Mouse (Mus musculus) hindbrain, embryonic 15.5 days (tissue): ENCODE data around the gene Scamp3. TPM values are rescaled to one million over a fixed set of nuclear protein-coding genes. Genes with fewer than 3 reads are reported as not detected.

Source experiments
- ATAC-seq: fragments of 200-750 bp; cut with Nextera tagmentation; 2 replicates; pipeline ENCODE4 v1.8.0; 2017; ENCODE audit warnings: low read depth, moderate number of reproducible peaks, moderate TSS enrichment; ENCODE audit not compliant: low FRiP score
- H3K27ac ChIP-seq: fragments of 300-500 bp; sonication (generic); replicated peaks from 2 replicates; pipeline ENCODE4 v1.5.1; 2015; ENCODE audit warnings: mild to moderate bottlenecking, inconsistent platforms
- H3K27me3 ChIP-seq: fragments of 300-500 bp; sonication (generic); 2 replicates; pipeline ENCODE4 v1.6.1; 2015; ENCODE audit warnings: control low read depth, inconsistent platforms
- H3K36me3 ChIP-seq: fragments of 300-500 bp; sonication (generic); 2 replicates; pipeline ENCODE4 v1.6.1; 2015; ENCODE audit warnings: control low read depth, inconsistent platforms
- H3K4me1 ChIP-seq: fragments of 300-500 bp; sonication (generic); replicated peaks from 2 replicates; pipeline ENCODE4 v1.6.1; 2015; ENCODE audit warnings: control low read depth, inconsistent platforms
- H3K4me2 ChIP-seq: fragments of 300-500 bp; sonication (generic); 2 replicates; pipeline ENCODE4 v1.6.1; 2015; ENCODE audit warnings: moderate library complexity, mild to moderate bottlenecking, inconsistent platforms
- H3K4me3 ChIP-seq: fragments of 300-500 bp; sonication (generic); 2 replicates; pipeline ENCODE4 v1.5.1; 2015; ENCODE audit warnings: mild to moderate bottlenecking, inconsistent platforms
- H3K9ac ChIP-seq: fragments of 300-500 bp; sonication (generic); 2 replicates; pipeline ENCODE4 v1.6.1; 2015; ENCODE audit warnings: inconsistent platforms
- H3K9me3 ChIP-seq: fragments of 300-500 bp; sonication (generic); 2 replicates; pipeline ENCODE4 v1.6.1; 2016; ENCODE audit warnings: control low read depth, inconsistent platforms
- WGBS: fragments of 180-500 bp; shearing (Covaris S2); methylation state at CpG from one replicate; pipeline ENCODE4 v1.1.7; 2015; 5-methylcytosine and 5-hydroxymethylcytosine counted together
- polyA plus RNA-seq: library from polyadenylated mRNA; unstranded; fragments of >200 nt; fragmentation: Nextera tagmentation; extraction: Ambion mirVana; gene quantifications from 2 replicates; pipeline ENCODE4 v1.2.1, GENCODE M21; 2015

Gene Scamp3
- polyA plus RNA-seq, 1 experiment from 2014 or later = 158 TPM

DNA sequence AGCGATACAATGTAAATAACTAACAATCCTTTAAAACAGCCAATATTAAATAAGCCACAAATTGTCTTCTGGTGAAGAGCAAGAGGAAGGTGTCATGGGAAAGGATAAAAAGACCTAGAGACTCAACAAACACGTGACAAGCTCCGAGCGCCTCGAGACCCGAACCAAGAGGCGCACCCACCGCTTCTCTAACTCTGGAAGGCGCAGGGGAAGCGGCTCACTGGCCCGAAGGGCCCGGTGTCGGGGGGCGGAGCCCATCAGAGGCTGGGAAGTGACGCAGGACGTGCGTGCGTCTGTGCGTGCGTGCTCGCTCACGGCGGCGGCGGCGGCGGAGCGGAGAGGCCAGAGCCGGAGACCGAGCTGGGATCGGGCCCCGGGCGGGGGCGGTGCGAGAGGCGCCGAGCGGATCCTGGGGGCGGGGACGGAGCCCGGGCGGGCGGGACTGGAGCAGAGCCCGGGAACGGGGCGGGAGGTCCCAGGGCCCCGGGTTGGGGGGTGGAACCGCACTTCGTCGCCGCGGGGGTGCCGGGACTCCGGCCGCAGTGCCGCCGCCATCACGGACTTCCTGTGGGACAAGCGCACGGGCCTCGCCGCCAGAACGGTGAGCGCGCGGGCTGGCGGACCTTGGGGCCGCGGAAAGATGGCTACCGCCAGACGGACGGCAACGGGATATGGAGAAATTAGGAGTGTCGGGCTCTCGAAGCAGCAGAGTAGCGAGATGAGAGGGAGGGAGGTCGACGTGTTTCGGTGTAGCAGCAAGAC, 12.6 kb upstream of the Scamp3 start, which contains the start of gene Clk2:
Gene Clk2, plus strand, starts transcription at position 290 of the 762 bp plus-strand sequence.
- no peaks in the 10 kb centered on the region for H3K9me3 ChIP-seq
- H3K4me2 ChIP-seq = peak within 1 kb of the TSS; percentile 64
- peaks cover 33% of the 10 kb centered on the region for H3K4me1 ChIP-seq
- H3K4me3 ChIP-seq = peak within 1 kb of the TSS; percentile 82
- under 1% methylated on average over 69 of the region's 79 CpGs for WGBS
- peaks cover 21% of the 10 kb centered on the region for H3K36me3 ChIP-seq
- peak; percentile 96 for ATAC-seq
- no peaks in the 10 kb centered on the region for H3K27me3 ChIP-seq
- peak within 1 kb of the TSS; percentile 89 for H3K9ac ChIP-seq
- peak within 1 kb of the TSS; percentile 93 for H3K27ac ChIP-seq

- H3K27me3 ChIP-seq = no peaks in the 10 kb centered on the region
- peak overlapping the region; percentile 93 for H3K27ac ChIP-seq
- H3K4me3 ChIP-seq = peak overlapping the region; percentile 82
- H3K9me3 ChIP-seq = no peaks in the 10 kb centered on the region
- 23% methylated on average over 12 of the region's 12 CpGs for WGBS
- ATAC-seq = no peak
- peak overlapping the region; percentile 89 for H3K9ac ChIP-seq
- peak overlapping the region; percentile 64 for H3K4me2 ChIP-seq
- peaks cover 28% of the 10 kb centered on the region for H3K4me1 ChIP-seq
- peaks cover 28% of the 10 kb centered on the region for H3K36me3 ChIP-seq
Observed at GRCm38 (mm10) chr3:89165268-89165870, 11.9 kb upstream of the Scamp3 start.

DNA sequence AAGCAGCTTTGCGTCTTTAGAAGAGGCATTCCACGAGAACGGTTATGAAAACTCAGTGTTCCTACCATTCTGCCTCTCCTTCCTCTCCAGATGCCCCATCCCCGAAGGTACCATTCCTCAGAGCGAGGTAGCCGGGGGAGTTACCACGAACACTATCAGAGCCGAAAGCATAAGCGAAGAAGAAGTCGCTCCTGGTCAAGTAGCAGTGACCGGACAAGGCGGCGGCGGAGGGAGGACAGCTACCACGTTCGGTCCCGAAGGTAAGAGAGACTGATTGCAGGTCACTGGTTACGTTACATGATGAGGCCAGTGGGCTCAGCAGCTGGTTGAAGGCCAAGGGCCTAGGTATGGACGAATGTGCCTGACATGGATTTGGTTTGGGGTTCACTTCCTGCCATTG, 10.3 kb upstream of the Scamp3 start:
- no peak overlapping the region for H3K9ac ChIP-seq
- H3K9me3 ChIP-seq = no peaks in the 10 kb centered on the region
- H3K27me3 ChIP-seq = no peaks in the 10 kb centered on the region
- ATAC-seq = no peak
- no peak overlapping the region for H3K4me3 ChIP-seq
- 96% methylated on average over 19 of the region's 19 CpGs for WGBS
- no peak overlapping the region for H3K4me2 ChIP-seq
- H3K27ac ChIP-seq = no peak overlapping the region
- peaks cover 27% of the 10 kb centered on the region for H3K4me1 ChIP-seq
- peaks cover 39% of the 10 kb centered on the region for H3K36me3 ChIP-seq

DNA sequence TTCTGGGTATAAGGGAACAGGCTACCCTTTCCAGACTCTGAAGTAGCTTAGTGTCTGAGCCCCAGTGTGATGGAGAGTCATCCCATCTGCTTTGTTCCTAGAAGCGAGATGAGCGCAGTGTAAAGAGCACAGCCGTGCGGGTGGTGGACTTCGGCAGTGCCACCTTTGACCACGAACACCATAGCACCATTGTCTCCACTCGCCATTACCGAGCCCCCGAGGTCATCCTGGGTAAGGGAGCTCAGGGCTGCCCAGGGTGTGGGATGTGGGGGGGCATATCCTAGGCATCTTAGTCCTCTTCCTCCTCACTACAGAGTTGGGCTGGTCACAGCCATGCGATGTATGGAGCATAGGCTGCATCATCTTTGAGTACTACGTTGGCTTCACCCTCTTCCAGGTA, 2.4 kb upstream of the Scamp3 start:
- ATAC-seq = no peak
- H3K9me3 ChIP-seq = no peaks in the 10 kb centered on the region
- WGBS = 92% methylated on average over 11 of the region's 11 CpGs
- H3K9ac ChIP-seq = no peak overlapping the region
- peaks cover 15% of the 10 kb centered on the region for H3K4me1 ChIP-seq
- no peak overlapping the region for H3K4me3 ChIP-seq
- peaks cover 72% of the 10 kb centered on the region for H3K36me3 ChIP-seq
- no peak overlapping the region for H3K4me2 ChIP-seq
- no peaks in the 10 kb centered on the region for H3K27me3 ChIP-seq
- H3K27ac ChIP-seq = no peak overlapping the region

DNA sequence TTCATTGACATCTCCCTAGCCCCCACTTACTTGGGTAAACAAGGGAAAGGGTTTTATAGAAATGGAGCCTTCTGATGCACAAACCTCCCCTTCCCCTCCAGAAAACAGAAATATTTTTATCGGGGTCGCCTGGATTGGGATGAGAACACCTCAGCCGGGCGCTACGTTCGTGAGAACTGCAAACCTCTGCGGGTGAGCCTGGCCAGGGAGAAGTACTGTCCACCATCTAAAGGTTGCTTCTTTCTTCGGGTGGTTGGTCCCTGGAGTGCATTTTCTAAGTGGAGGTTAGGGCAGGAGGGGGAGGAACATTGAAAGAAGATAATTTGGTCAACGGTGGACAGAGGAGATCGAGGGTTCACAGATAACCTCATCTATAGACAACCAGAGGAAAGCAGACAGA, 1.7 kb upstream of the Scamp3 start:
- Histone ChIP-seq H3K9ac (no peak overlapping the region), H3K27ac (no peak overlapping the region), H3K4me2 (no peak overlapping the region), H3K9me3 (no peaks in the 10 kb centered on the region), H3K4me3 (no peak overlapping the region), H3K27me3 (no peaks in the 10 kb centered on the region), H3K36me3 (peaks cover 72% of the 10 kb centered on the region), H3K4me1 (peaks cover 15% of the 10 kb centered on the region)
- no peak for ATAC-seq
- 91% methylated on average over 10 of the region's 10 CpGs for WGBS

DNA sequence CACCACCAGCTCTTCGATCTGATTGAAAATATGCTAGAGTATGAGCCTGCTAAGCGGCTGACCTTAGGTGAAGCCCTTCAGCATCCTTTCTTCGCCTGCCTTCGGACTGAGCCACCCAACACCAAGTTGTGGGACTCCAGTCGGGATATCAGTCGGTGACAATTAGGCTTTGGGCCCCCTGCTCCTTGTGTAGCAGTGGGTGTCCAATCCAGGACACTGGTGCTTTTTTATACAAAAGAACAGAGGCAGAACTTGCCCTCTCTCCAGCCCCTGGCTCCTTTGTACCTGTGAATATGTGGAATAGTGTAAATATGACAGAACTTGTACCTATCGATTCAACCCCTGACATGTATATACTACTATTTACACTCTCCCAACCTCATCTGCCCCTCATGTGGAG, 852 bp upstream of the Scamp3 start:
- ATAC-seq = no peak

DNA sequence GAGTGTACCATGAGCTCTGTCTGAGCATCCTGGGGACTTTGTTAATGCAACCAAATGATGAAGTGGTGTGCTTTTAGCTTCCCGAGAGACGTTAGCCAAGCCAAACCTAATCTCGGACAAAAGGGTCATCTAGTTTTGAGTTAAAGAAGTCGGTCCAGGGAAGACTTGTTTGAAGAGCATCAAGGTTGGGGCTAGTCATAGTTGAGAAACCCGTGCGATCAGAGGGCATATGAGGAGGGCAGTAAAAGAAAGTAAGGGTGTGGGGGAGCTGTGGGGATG, 773 bp downstream of the Scamp3 start:
- peaks cover 65% of the 10 kb centered on the region for H3K36me3 ChIP-seq
- WGBS = 12% methylated on average over 6 of the region's 6 CpGs
- peak overlapping the region; percentile 71 for H3K9ac ChIP-seq
- peak overlapping the region; percentile 78 for H3K4me2 ChIP-seq
- peaks cover 18% of the 10 kb centered on the region for H3K4me1 ChIP-seq
- no peaks in the 10 kb centered on the region for H3K9me3 ChIP-seq
- H3K4me3 ChIP-seq = peak overlapping the region; percentile 65
- ATAC-seq = no peak
- no peaks in the 10 kb centered on the region for H3K27me3 ChIP-seq
- H3K27ac ChIP-seq = peak overlapping the region; percentile 73

More for the DNA sequence above, 852 bp upstream of the Scamp3 start:
- Histone ChIP-seq H3K27ac (no peak overlapping the region), H3K9me3 (no peaks in the 10 kb centered on the region), H3K36me3 (peaks cover 75% of the 10 kb centered on the region), H3K9ac (no peak overlapping the region), H3K4me1 (peaks cover 15% of the 10 kb centered on the region), H3K4me3 (no peak overlapping the region), H3K27me3 (no peaks in the 10 kb centered on the region), H3K4me2 (no peak overlapping the region)
- WGBS = 80% methylated on average over 7 of the region's 7 CpGs

DNA sequence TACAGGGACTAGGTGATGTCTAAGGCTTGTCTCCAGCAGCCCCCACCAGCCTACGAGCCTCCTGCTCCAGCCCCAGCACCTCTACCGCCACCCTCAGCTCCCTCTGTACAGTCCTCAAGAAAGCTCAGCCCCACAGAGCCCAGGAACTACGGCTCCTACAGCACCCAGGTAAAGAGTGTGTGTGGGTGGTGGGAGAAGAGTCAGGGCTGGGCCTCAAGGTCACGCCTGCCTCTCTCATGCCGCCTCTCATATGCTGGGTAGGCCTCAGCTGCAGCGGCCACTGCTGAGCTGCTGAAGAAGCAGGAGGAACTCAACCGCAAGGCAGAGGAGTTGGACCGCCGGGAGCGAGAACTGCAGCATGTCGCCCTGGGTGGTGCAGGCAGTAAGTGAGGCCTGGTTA, 1.8 kb downstream of the Scamp3 start:
- no peak overlapping the region for H3K27ac ChIP-seq
- WGBS = 92% methylated on average over 11 of the region's 11 CpGs
- 0 out of 2 replicates have a peak overlapping the region, but pooled peaks have one; percentile 65 for H3K4me3 ChIP-seq
- no peaks in the 10 kb centered on the region for H3K27me3 ChIP-seq
- H3K36me3 ChIP-seq = peaks cover 55% of the 10 kb centered on the region
- no peak overlapping the region; the same call in 1 of the 2 replicates for H3K4me2 ChIP-seq
- no peaks in the 10 kb centered on the region for H3K9me3 ChIP-seq
- no peak for ATAC-seq
- peaks cover 27% of the 10 kb centered on the region for H3K4me1 ChIP-seq
- no peak overlapping the region for H3K9ac ChIP-seq

DNA sequence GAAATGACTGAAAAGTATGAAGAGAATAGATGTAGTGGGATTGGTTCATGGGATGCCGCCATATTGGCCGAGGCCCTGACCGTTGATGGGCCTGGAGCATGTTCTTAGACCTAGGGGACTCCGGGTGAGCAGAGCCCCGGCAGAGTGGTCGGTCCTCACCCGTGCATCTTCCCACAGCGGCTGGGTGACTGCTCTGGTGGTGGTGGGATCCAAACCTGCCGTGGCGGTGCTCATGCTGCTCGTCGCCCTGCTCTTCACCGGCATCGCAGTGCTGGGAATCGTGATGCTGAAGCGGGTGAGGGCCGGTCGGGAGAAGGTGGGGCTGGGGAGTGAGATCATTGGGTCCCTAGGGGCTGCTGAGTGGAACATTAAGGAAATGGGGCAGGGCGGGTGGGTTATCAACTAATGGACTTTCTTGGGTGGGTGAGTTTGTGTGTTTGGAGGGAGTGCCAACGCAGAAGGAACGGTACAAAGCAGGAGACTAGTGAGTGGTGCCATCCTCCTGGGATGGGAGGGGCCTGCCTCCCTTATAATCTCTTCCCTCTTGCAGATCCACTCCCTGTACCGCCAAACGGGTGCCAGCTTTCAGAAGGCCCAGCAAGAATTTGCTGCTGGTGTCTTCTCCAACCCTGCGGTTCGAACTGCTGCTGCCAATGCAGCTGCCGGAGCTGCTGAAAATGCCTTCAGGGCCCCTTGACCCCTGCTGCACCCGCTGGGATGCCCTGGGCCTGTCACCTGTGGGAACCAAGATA, 4.7 kb downstream of the Scamp3 start:
- no peak for ATAC-seq
- Histone ChIP-seq H3K4me2 (no peak overlapping the region), H3K27me3 (no peaks in the 10 kb centered on the region), H3K4me3 (no peak overlapping the region), H3K27ac (0 out of 2 replicates have a peak overlapping the region, but pooled peaks have one; percentile 91), H3K9me3 (no peaks in the 10 kb centered on the region), H3K36me3 (peaks cover 30% of the 10 kb centered on the region), H3K9ac (no peak overlapping the region), H3K4me1 (peaks cover 40% of the 10 kb centered on the region)
- 94% methylated on average over 27 of the region's 27 CpGs for WGBS

DNA sequence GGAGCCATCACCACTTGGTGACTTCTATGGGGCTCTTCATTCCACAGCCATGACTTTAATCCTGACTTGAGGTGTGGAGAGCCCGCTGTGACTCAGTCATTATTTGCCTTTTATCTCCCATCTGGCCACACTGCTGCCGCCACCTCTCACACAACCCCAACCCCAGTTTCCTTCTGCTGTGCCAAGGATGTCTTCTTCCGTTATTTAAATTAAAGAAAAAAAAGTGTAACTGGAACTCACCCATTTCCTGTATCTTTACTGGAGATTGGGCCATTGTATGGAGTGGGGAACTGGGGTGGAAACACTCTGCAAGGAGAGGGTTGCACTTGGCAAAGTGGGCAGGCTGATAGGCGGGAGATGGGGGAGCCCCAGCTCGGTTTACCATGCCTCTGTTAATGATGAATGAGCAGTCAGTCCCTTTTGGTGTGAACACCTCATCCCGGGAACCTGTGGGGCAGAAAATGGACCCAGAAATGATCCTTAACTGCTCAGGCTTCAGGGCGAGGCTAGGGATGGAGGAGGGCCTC, 5.3 kb downstream of the Scamp3 start:
- Histone ChIP-seq H3K36me3 (peaks cover 30% of the 10 kb centered on the region), H3K27ac (peak overlapping the region; percentile 91), H3K9ac (no peak overlapping the region; the same call in 1 of the 2 replicates), H3K4me1 (peaks cover 40% of the 10 kb centered on the region), H3K27me3 (no peaks in the 10 kb centered on the region), H3K9me3 (no peaks in the 10 kb centered on the region), H3K4me2 (peak overlapping the region; percentile 87), H3K4me3 (peak overlapping the region; percentile 53)
- WGBS = 53% methylated on average over 7 of the region's 7 CpGs
- peak; percentile 24; the same call in 1 of the 2 replicates for ATAC-seq

DNA sequence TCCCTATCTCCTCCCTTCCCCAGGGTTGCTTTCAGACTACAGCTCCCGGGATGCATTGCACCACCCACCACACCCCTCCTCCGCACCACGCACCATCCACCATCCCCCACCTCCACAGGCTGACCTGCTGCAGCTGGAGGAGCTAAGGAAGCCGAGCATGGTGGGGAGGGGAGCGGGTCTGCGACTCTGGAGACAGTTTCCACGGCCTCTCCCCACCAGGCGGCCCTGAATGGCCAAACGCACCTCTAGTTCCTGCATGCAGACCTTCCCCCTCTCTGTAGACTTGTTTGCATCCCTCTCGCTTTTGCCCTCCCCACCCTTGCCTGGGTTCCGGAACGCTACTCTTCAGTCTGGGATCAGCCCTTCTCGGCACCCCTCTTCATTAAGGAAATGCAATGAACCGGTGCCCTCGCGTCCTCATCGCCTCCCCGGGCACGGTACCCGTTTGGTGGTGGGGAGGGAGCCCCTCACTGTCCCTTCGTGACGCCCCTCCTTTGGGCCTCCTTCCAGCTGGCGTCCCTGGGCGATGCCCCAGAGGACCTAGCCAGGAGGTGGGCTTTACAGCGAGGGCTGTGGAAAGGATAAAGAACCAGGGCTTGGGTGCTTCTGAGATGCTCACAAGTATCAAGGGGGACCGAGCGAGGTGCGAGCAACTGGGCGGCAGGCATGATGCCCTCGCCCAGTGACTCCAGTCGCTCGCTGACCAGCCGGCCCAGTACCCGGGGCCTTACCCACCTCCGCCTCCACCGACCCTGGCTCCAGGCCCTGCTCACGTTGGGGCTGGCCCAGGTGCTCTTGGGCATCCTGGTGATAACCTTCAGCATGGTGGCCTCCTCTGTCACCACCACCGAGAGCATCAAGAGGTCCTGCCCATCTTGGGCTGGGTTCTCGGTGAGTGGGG, 6.0 kb downstream of the Scamp3 start, which contains the start of gene Fam189b:
Gene Fam189b, plus strand, starts transcription at position 86 of the 901 bp plus-strand sequence.
- H3K36me3 ChIP-seq = peaks cover 35% of the 10 kb centered on the region
- WGBS = 6% methylated on average over 39 of the region's 39 CpGs
- no peaks in the 10 kb centered on the region for H3K9me3 ChIP-seq
- peak within 1 kb of the TSS; percentile 82 for H3K9ac ChIP-seq
- peaks cover 35% of the 10 kb centered on the region for H3K4me1 ChIP-seq
- peak; percentile 93 for ATAC-seq
- H3K4me2 ChIP-seq = peak within 1 kb of the TSS; percentile 87
- peak within 1 kb of the TSS; percentile 53 for H3K4me3 ChIP-seq
- H3K27me3 ChIP-seq = no peaks in the 10 kb centered on the region
- peak within 1 kb of the TSS; percentile 91 for H3K27ac ChIP-seq
